Mouse (Mus musculus): ENCODE measurements around the gene Tut1. TPM values are rescaled to one million over a fixed set of nuclear protein-coding genes. Genes with fewer than 3 reads are reported as not detected.

The Tut1 gene
- polyA plus RNA-seq, 1 experiment, result 24.2 TPM

DNA sequence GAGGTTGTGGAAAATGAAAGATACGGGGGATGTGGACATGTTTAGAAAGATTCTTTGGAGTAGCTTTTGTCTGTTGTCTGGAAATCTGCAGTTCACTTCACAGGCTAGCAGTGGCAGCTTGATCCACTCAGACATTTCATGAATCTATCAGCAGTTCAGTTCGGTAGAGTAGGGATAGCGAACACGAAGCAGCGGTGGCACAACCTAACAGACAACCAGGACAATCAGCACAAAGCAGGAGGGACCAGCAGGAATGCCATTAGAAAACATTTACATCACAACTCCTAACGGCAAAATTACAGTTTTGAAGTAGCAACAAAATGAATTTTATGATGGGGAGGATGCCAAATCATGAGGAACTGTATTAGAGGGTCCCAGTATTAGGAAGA lies 34.0 kb upstream of the Tut1 start:
- Histone ChIP-seq H3K79me3 (ENCODE audit: low read depth) (peaks cover 30% of the 10 kb centered on the region), H3K79me2 (ENCODE audit: control insufficient read depth, insufficient read depth) (peaks cover 42% of the 10 kb centered on the region), H3K27me3 (ENCODE audit: control insufficient read depth, insufficient read depth, insufficient read length) (no peaks in the 10 kb centered on the region), H3ac (ENCODE audit: control insufficient read depth, insufficient read length, low read depth) (no peak overlapping the region), H3K4me3 (ENCODE audit: insufficient read depth, poor library complexity, severe bottlenecking) (no peak overlapping the region), H3K36me3 (ENCODE audit: control insufficient read depth, insufficient read depth) (peaks cover 49% of the 10 kb centered on the region)
- TF ChIP-seq CEBPB (IDR thresholded peaks at IDR 0.05; ENCODE audit: low read depth) (no peak), FOSL1 (IDR thresholded peaks at IDR 0.05; ENCODE audit: insufficient read depth, low read length, poor library complexity, severe bottlenecking) (no peak)

DNA sequence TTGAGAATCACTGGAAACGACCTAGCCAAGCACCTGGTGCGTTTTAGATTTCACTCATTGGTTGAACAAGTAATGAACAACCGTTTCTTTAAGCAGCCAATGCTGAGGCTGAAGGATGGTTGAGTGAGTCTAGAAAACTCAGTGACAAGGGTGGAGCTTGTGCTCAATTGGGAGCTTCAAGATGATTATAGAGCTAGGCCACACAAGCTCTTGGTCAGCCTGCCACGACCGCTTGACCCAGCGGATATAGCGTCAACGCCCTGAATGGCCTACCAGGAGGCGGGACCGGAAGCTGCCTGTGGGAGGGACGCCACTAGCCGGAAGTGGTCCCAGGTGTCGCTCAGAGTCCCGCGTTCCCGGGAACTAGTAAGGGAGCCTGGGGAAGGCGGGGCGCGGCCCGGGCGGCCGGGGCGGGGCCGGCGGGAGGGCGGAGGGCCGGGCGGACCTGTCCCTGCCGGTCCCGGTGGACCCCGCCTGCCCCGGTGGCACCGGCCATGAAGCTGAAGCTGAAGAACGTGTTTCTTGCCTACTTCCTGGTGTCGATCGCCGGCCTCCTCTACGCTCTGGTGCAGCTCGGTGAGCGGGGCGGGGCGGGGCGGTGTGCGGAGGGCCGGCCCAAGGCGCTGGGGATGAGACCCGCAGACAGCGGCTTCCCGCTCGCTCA lies 33.4 kb upstream of the Tut1 start, which contains the start of gene B3gat3:
B3gat3 (plus strand) TSS at position 302 of the 664 bp plus-strand sequence.
- no peaks in the 10 kb centered on the region for H3K27me3 ChIP-seq (ENCODE audit: control insufficient read depth, insufficient read depth, insufficient read length)
- H3K36me3 ChIP-seq (ENCODE audit: control insufficient read depth, insufficient read depth), result peaks cover 44% of the 10 kb centered on the region
- no peak for TF ChIP-seq FOSL1 (IDR thresholded peaks at IDR 0.05; ENCODE audit: insufficient read depth, low read length, poor library complexity, severe bottlenecking)
- peak; percentile 65 for TF ChIP-seq MAX (IDR thresholded peaks at IDR 0.05)
- peak within 1 kb of the TSS; percentile 59 for H3ac ChIP-seq (ENCODE audit: control insufficient read depth, insufficient read length, low read depth)
- peaks cover 30% of the 10 kb centered on the region for H3K79me3 ChIP-seq (ENCODE audit: low read depth)
- H3K4me3 ChIP-seq (ENCODE audit: insufficient read depth, poor library complexity, severe bottlenecking), result peak within 1 kb of the TSS; percentile 83
- H3K79me2 ChIP-seq (ENCODE audit: control insufficient read depth, insufficient read depth), result peaks cover 42% of the 10 kb centered on the region

DNA sequence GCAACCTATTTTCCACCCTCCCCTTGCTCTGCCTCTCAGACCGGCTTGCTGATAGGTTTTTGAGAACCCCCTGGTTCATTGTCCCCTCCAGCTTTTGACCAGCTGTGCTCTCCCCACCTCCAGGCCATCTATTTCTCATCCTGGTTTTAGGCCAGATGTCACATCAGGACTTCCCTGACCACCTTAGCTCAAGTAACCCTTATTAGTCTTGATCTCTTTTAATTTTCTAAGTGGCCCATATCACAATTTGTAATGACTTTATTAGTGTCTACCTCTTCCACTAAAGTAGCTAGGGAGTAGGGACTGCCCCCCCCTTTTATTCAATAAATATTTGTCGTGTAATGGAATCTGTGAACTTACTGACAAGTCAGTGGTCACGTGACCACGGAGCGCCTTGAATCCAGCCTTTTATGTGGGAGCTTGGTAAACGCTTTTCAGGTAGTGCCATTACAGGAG lies 32.8 kb upstream of the Tut1 start:
- Histone ChIP-seq H3K4me3 (ENCODE audit: insufficient read depth, poor library complexity, severe bottlenecking) (peak overlapping the region; percentile 83), H3K36me3 (ENCODE audit: control insufficient read depth, insufficient read depth) (peaks cover 37% of the 10 kb centered on the region), H3ac (ENCODE audit: control insufficient read depth, insufficient read length, low read depth) (peak overlapping the region; percentile 59), H3K79me3 (ENCODE audit: low read depth) (peaks cover 30% of the 10 kb centered on the region), H3K79me2 (ENCODE audit: control insufficient read depth, insufficient read depth) (peaks cover 42% of the 10 kb centered on the region), H3K27me3 (ENCODE audit: control insufficient read depth, insufficient read depth, insufficient read length) (no peaks in the 10 kb centered on the region)
- peak; percentile 99 for TF ChIP-seq USF1 (IDR thresholded peaks at IDR 0.05; ENCODE audit: low read depth)
- TF ChIP-seq MAX (IDR thresholded peaks at IDR 0.05), result no peak

DNA sequence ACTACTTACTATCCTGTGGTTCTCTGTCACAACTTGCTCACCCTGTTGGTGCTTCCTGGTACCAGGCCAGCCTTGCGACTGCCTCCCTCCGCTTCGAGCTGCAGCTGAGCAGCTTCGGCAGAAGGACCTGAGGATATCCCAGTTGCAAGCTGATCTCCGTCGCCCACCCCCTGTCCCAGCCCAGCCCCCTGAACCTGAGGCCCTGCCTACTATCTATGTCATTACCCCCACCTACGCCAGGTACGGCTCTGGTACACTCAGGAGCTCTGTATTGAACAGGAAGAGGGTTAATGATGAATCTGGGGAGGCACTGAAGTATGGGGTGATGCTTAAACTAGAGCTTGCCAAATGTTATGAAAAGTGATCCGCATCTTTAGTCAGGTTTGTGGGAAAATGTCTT lies 31.9 kb upstream of the Tut1 start:
- TF ChIP-seq MYOG (IDR thresholded peaks at IDR 0.05; ENCODE audit: control insufficient read depth, extremely low read depth, insufficient read length) (no peak), USF1 (IDR thresholded peaks at IDR 0.05; ENCODE audit: low read depth) (no peak), MYOD1 (IDR thresholded peaks at IDR 0.05; ENCODE audit: control insufficient read depth, insufficient read length, low read depth) (no peak), CTCF (IDR thresholded peaks at IDR 0.05; ENCODE audit: control insufficient read depth, insufficient read depth, insufficient read length) (no peak), FOSL1 (IDR thresholded peaks at IDR 0.05; ENCODE audit: insufficient read depth, low read length, poor library complexity, severe bottlenecking) (no peak), CEBPB (IDR thresholded peaks at IDR 0.05; ENCODE audit: low read depth) (no peak), MAX (IDR thresholded peaks at IDR 0.05) (no peak)
- Histone ChIP-seq H3K36me3 (ENCODE audit: control insufficient read depth, insufficient read depth) (peaks cover 28% of the 10 kb centered on the region), H3K79me3 (ENCODE audit: low read depth) (peaks cover 30% of the 10 kb centered on the region), H3K4me3 (ENCODE audit: insufficient read depth, poor library complexity, severe bottlenecking) (no peak overlapping the region), H3K27me3 (ENCODE audit: control insufficient read depth, insufficient read depth, insufficient read length) (no peaks in the 10 kb centered on the region), H3K79me2 (ENCODE audit: control insufficient read depth, insufficient read depth) (peaks cover 42% of the 10 kb centered on the region), H3ac (ENCODE audit: control insufficient read depth, insufficient read length, low read depth) (no peak overlapping the region)

DNA sequence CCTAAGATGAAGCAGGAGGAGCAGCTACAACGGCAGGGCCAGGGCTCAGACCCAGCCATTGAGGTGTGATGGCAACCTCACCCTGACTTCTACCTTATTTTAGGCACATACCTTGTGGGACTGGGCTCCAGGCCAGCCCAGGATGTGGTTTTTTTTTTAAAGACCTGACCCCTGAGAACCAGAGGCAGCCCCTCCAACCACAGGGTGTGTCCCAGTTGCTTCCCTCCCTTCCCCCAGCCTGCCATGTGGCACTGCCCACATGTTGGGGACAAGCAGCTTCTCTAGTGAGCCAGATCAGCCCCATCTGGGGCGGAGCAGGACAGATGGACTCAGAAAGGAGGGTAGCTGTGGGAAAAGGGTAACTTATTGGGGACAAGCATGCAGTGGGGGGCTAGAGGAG lies 26.9 kb upstream of the Tut1 start:
- H3K79me3 ChIP-seq (ENCODE audit: low read depth), result peaks cover 28% of the 10 kb centered on the region
- peaks cover 36% of the 10 kb centered on the region for H3K36me3 ChIP-seq (ENCODE audit: control insufficient read depth, insufficient read depth)
- no peak overlapping the region for H3ac ChIP-seq (ENCODE audit: control insufficient read depth, insufficient read length, low read depth)
- peaks cover 46% of the 10 kb centered on the region for H3K79me2 ChIP-seq (ENCODE audit: control insufficient read depth, insufficient read depth)
- no peaks in the 10 kb centered on the region for H3K27me3 ChIP-seq (ENCODE audit: control insufficient read depth, insufficient read depth, insufficient read length)
- TF ChIP-seq CEBPB (IDR thresholded peaks at IDR 0.05; ENCODE audit: low read depth) (no peak), CTCF (IDR thresholded peaks at IDR 0.05; ENCODE audit: control insufficient read depth, insufficient read depth, insufficient read length) (no peak), MYOG (IDR thresholded peaks at IDR 0.05; ENCODE audit: control insufficient read depth, extremely low read depth, insufficient read length) (no peak), MYOD1 (IDR thresholded peaks at IDR 0.05; ENCODE audit: control insufficient read depth, insufficient read length, low read depth) (no peak), USF1 (IDR thresholded peaks at IDR 0.05; ENCODE audit: low read depth) (no peak), FOSL1 (IDR thresholded peaks at IDR 0.05; ENCODE audit: insufficient read depth, low read length, poor library complexity, severe bottlenecking) (no peak), MAX (IDR thresholded peaks at IDR 0.05) (no peak)
- H3K4me3 ChIP-seq (ENCODE audit: insufficient read depth, poor library complexity, severe bottlenecking), result no peak overlapping the region

DNA sequence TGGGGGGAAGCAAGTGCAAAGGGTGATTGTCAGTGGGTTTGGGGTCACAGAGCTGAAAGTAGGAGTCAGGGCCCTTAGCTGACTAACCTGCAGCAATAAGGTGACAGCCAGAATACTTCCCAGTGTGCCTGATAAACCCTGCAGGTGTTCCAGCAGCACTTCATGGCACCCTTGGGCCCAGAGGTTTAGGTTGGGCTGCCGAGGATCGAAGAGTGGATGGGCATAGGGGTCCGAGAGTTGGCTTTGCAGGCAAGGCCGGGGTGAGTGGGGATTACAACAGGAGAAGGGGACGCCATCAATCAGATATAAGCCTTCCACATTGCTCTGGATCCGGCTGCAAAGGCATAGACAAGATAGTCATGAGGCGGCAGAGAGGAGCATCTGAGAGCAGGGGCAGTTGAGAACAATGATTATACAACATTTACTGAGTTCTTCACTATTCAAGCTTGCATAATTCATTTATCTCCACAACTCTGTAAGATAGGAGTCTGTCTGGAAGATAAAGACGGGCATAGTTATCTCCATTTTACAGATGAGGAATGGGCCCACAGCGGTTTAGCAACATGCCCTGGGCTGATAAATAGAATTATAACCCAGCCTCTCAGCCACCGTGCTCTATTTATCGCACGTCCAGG lies 25.6 kb upstream of the Tut1 start:
- peaks cover 23% of the 10 kb centered on the region for H3K36me3 ChIP-seq (ENCODE audit: control insufficient read depth, insufficient read depth)
- H3K27me3 ChIP-seq (ENCODE audit: control insufficient read depth, insufficient read depth, insufficient read length), result no peaks in the 10 kb centered on the region
- H3ac ChIP-seq (ENCODE audit: control insufficient read depth, insufficient read length, low read depth), result no peak overlapping the region
- peaks cover 19% of the 10 kb centered on the region for H3K79me3 ChIP-seq (ENCODE audit: low read depth)
- H3K4me3 ChIP-seq (ENCODE audit: insufficient read depth, poor library complexity, severe bottlenecking), result no peak overlapping the region
- no peak for TF ChIP-seq CEBPB (IDR thresholded peaks at IDR 0.05; ENCODE audit: low read depth)
- TF ChIP-seq MYOD1 (IDR thresholded peaks at IDR 0.05; ENCODE audit: control insufficient read depth, insufficient read length, low read depth), result no peak
- no peak for TF ChIP-seq CTCF (IDR thresholded peaks at IDR 0.05; ENCODE audit: control insufficient read depth, insufficient read depth, insufficient read length)
- no peak for TF ChIP-seq FOSL1 (IDR thresholded peaks at IDR 0.05; ENCODE audit: insufficient read depth, low read length, poor library complexity, severe bottlenecking)
- no peak for TF ChIP-seq USF1 (IDR thresholded peaks at IDR 0.05; ENCODE audit: low read depth)
- TF ChIP-seq MYOG (IDR thresholded peaks at IDR 0.05; ENCODE audit: control insufficient read depth, extremely low read depth, insufficient read length), result no peak
- TF ChIP-seq MAX (IDR thresholded peaks at IDR 0.05), result no peak
- peaks cover 33% of the 10 kb centered on the region for H3K79me2 ChIP-seq (ENCODE audit: control insufficient read depth, insufficient read depth)
